Mouse (Mus musculus) ES-E14 (cell line): Measurements from ENCODE around the gene Ranbp3. TPM values are rescaled to one million over a fixed set of nuclear protein-coding genes. Genes with fewer than 3 reads are reported as not detected.

Experiments used
- DNase-seq: peaks from one replicate; pipeline ENCODE4 v3.0.0-alpha.2; 2013; ENCODE audit warnings: low read depth, low spot score
- H3K27ac ChIP-seq: 2 replicates; pipeline ENCODE4 v1.5.1; 2012; ENCODE audit warnings: low read depth, mild to moderate bottlenecking, low read length, moderate library complexity, mixed read lengths; ENCODE audit not compliant: poor library complexity, insufficient read depth, severe bottlenecking
- H3K36me3 ChIP-seq: 2 replicates; pipeline ENCODE4 v1.6.1; 2012; ENCODE audit warnings: mild to moderate bottlenecking, low read length, moderate library complexity, mixed read lengths; ENCODE audit not compliant: control insufficient read depth, poor library complexity, insufficient read depth, severe bottlenecking
- H3K4me1 ChIP-seq, 2 experiments: fragments of 150-350 bp in 1 of 2; sonication (generic) in 1 of 2; 2 replicates each; pipeline ENCODE4 v1.6.1; 2012; ENCODE audit warnings: low read length in 2 of 2, mild to moderate bottlenecking in 1 of 2, mixed read lengths in 1 of 2; ENCODE audit not compliant: control insufficient read depth in 2 of 2, insufficient read depth in 2 of 2, poor library complexity in 1 of 2
- H3K4me3 ChIP-seq, 2 experiments: fragments of 150-350 bp in 1 of 2; sonication (generic) in 1 of 2; 2 replicates each; pipeline ENCODE4 v1.5.1; 2012; ENCODE audit warnings: low read length in 2 of 2, low read depth in 1 of 2, mild to moderate bottlenecking in 1 of 2, mixed read lengths in 1 of 2; ENCODE audit not compliant: insufficient read depth in 1 of 2, poor library complexity in 1 of 2, severe bottlenecking in 1 of 2
- H3K9ac ChIP-seq: 2 replicates; pipeline ENCODE4 v1.6.1; 2012; ENCODE audit warnings: low read depth, mild to moderate bottlenecking, low read length, mixed read lengths; ENCODE audit not compliant: poor library complexity, insufficient read depth, severe bottlenecking
- H3K9me3 ChIP-seq: fragments of 150-350 bp; sonication (generic); 2 replicates; pipeline ENCODE4 v1.6.1; 2012; ENCODE audit warnings: low read depth, mild to moderate bottlenecking, low read length; ENCODE audit not compliant: control insufficient read depth, insufficient read depth
- CHD2 ChIP-seq: IDR thresholded peaks from 2 replicates; pipeline ENCODE4 v1.6.1; 2014; ENCODE audit warnings: mild to moderate bottlenecking, low read depth, low read length, inconsistent platforms
- HCFC1 ChIP-seq: IDR thresholded peaks from 2 replicates; pipeline ENCODE4 v1.6.1; 2012; ENCODE audit warnings: low read length, inconsistent platforms, borderline replicate concordance; ENCODE audit not compliant: insufficient read depth
- MAFK ChIP-seq: IDR thresholded peaks from 2 replicates; pipeline ENCODE4 v1.6.1; 2014; ENCODE audit warnings: mild to moderate bottlenecking, low read depth, low read length, inconsistent platforms; ENCODE audit not compliant: insufficient read depth
- ZC3H11A ChIP-seq: IDR thresholded peaks from 2 replicates; pipeline ENCODE4 v1.6.1; 2012; ENCODE audit warnings: low read depth, mild to moderate bottlenecking, inconsistent platforms, low read length, borderline replicate concordance
- ZNF384 ChIP-seq: IDR thresholded peaks from 2 replicates; pipeline ENCODE4 v1.6.1; 2012; ENCODE audit warnings: low read depth, low read length, inconsistent platforms
- in situ Hi-C, 2 experiments: fragments of 600-800 bp; cut with MboI; formaldehyde crosslinking; loops; one replicate each; pipeline ENCODE4 v1.15.1; 2025; ENCODE audit warnings: low sequenced_read_pairs in 2 of 2, inconsistent platforms in 1 of 2; ENCODE audit not compliant: unreplicated experiment in 2 of 2
- total RNA-seq: library from RNA; depleted of rRNA; stranded (reverse); fragments of 300-350 nt; gene quantifications from 2 replicates; pipeline ENCODE4 v1.2.3, GENCODE M21; 2012

The Ranbp3 gene
- total RNA-seq, 1 experiment = 133 TPM

- Histone ChIP-seq H3K4me1 (no peaks in the 10 kb centered on the region), H3K9me3 (no peaks in the 10 kb centered on the region), H3K9ac (no peak overlapping the region), H3K27ac (no peak overlapping the region), H3K4me3 (no peak overlapping the region), H3K36me3 (no peaks in the 10 kb centered on the region)
- in situ Hi-C loops = no loop called here
- DNase-seq = no peak
- no peak for TF ChIP-seq ZC3H11A
- TF ChIP-seq CHD2 = no peak
- TF ChIP-seq HCFC1 = no peak
- no peak for TF ChIP-seq MAFK
Measured at GRCm38 (mm10) chr17:56643237-56643636, 29.9 kb upstream of the Ranbp3 start.

GRCm38 (mm10) chr17:56647546-56647945, 25.5 kb upstream of the Ranbp3 start:
- TF ChIP-seq ZC3H11A = no peak
- no peak for TF ChIP-seq ZNF384
- TF ChIP-seq CHD2 = no peak
- TF ChIP-seq HCFC1 = no peak
- TF ChIP-seq MAFK = no peak
- in situ Hi-C loops = no loop called here
- Histone ChIP-seq H3K4me1 (peaks cover 0 to 4% of the 10 kb centered on the region in 2 experiments; a peak in 2 of 4 replicates), H3K27ac (no peak overlapping the region), H3K4me3 (no peak overlapping the region), H3K36me3 (no peaks in the 10 kb centered on the region), H3K9me3 (no peaks in the 10 kb centered on the region), H3K9ac (no peak overlapping the region)
- no peak for DNase-seq

- Histone ChIP-seq H3K9me3 (no peaks in the 10 kb centered on the region), H3K4me3 (no peak overlapping the region), H3K4me1 (peaks cover 0 to 4% of the 10 kb centered on the region in 2 experiments; a peak in 2 of 4 replicates), H3K9ac (no peak overlapping the region), H3K36me3 (no peaks in the 10 kb centered on the region), H3K27ac (no peak overlapping the region)
- in situ Hi-C loops = no loop called here
- no peak for DNase-seq
- TF ChIP-seq ZNF384 (no peak), MAFK (no peak), HCFC1 (no peak), CHD2 (no peak), ZC3H11A (no peak)
Measured at GRCm38 (mm10) chr17:56651801-56652200, 21.3 kb upstream of the Ranbp3 start.

- no peak for DNase-seq
- H3K9me3 ChIP-seq = no peaks in the 10 kb centered on the region
- in situ Hi-C loops = no loop called here
- TF ChIP-seq MAFK (no peak), ZNF384 (no peak), CHD2 (no peak), HCFC1 (no peak), ZC3H11A (no peak)
- H3K4me3 ChIP-seq = no peak overlapping the region
- H3K36me3 ChIP-seq = no peaks in the 10 kb centered on the region
- no peak overlapping the region for H3K27ac ChIP-seq
- no peak overlapping the region for H3K9ac ChIP-seq
- H3K4me1 ChIP-seq = peaks cover 0 to 7% of the 10 kb centered on the region in 2 experiments; a peak in 2 of 4 replicates
Measured at GRCm38 (mm10) chr17:56654771-56655170, 18.3 kb upstream of the Ranbp3 start.

GRCm38 (mm10) chr17:56655311-56655710, 17.8 kb upstream of the Ranbp3 start:
- Histone ChIP-seq H3K9me3 (no peaks in the 10 kb centered on the region), H3K36me3 (no peaks in the 10 kb centered on the region), H3K9ac (no peak overlapping the region), H3K27ac (no peak overlapping the region), H3K4me3 (no peak overlapping the region), H3K4me1 (peaks cover 0 to 11% of the 10 kb centered on the region in 2 experiments; a peak in 2 of 4 replicates)
- TF ChIP-seq ZC3H11A = no peak
- in situ Hi-C loops = no loop called here
- DNase-seq = no peak
